Comparison of ENCODE assay signal across 19 mouse cellular contexts in genomic region chr2:158888531-158888930, GRCm38 (mm10).
DNase-seq lines count a peak whose midpoint lies in the region; ATAC-seq lines count a peak whose summit lies in the region.
"Had no signal": no experiment of that assay in that cellular context is flagged by ENCODE, and none has a peak within 500 bp of the region (broad histone marks: within the 10 kb centered on the region; RNA-seq: fewer than 3 reads in every experiment).

No protein-coding gene starts in this region.

- ATAC-seq in frontal cortex, adult (ENCODE audit: low TSS enrichment): peak; percentile 82
- ATAC-seq: hindbrain, postnatal 0 days; intestine, embryonic 16.5 days; midbrain, embryonic 16.5 days had no signal

- peak; percentile 47 to 68 for DNase-seq in cerebellum, postnatal 10 days
- DNase-seq in cerebellum, adult 11 months: no peak
- DNase-seq in frontal cortex, adult 2 months (ENCODE audit: extremely low spot score in 1 of 2, low spot score in 1 of 2): no peak
- DNase-seq in right cerebral cortex, postnatal 10 days (ENCODE audit: low spot score in 2 of 2): peak; percentile 59 to 69
- no peak for DNase-seq in right cerebral cortex, postnatal 36 days (ENCODE audit: low spot score in 2 of 2)
- peak; percentile 41 to 85 for DNase-seq in layer of hippocampus, postnatal 14 days (ENCODE audit: low spot score in 2 of 2)
- no peak for DNase-seq in kidney, postnatal 36 days
- DNase-seq: adrenal gland, adult 8-10 months; cerebellum, adult 18-20 months; gastrocnemius, postnatal 25 days; heart, adult 11 months; heart, postnatal 36 days; kidney, adult 8-10 months; lung, embryonic 14.5 days; lung, postnatal 14 days had no signal

Comparison
In these comparisons a context has a peak if more than half of its experiments do, and no peak if none do; other contexts are left out.
1. DNase-seq: peak in cerebellum, postnatal 10 days (2 of 2), right cerebral cortex, postnatal 10 days (2 of 2) and layer of hippocampus, postnatal 14 days (2 of 2); none in cerebellum, adult 11 months (single experiment), frontal cortex, adult 2 months (0 of 2), right cerebral cortex, postnatal 36 days (0 of 2) and kidney, postnatal 36 days (0 of 2).